In genomic region chr1:180332928-180333440, GRCm38 (mm10) we compare ENCODE assay signal across 9 mouse cellular contexts. TPM values are rescaled to one million over a fixed set of nuclear protein-coding genes. Genes with fewer than 3 reads are reported as not detected.
DNase-seq lines count a peak whose midpoint lies in the region; ATAC-seq and TF ChIP-seq lines count a peak whose summit lies in the region.
"Had no signal": no experiment of that assay in that cellular context is flagged by ENCODE, and none has a peak within 500 bp of the region (broad histone marks: within the 10 kb centered on the region; RNA-seq: fewer than 3 reads in every experiment).

No protein-coding gene starts in this region.

- TF ChIP-seq CTCF in heart, postnatal 0 days (IDR thresholded peaks at IDR 0.05; ENCODE audit: low read depth) = no peak

- TF ChIP-seq EP300 in heart, postnatal 0 days (IDR thresholded peaks at IDR 0.05; ENCODE audit: low read depth) = no peak

- H3K27me3 ChIP-seq in heart, embryonic 15.5 days = peaks cover 15% of the 10 kb centered on the region
- H3K27me3 ChIP-seq in heart, postnatal 0 days (ENCODE audit: control insufficient read depth, insufficient read depth, low read length) = 0 out of 2 replicates have a peak, but pooled peaks cover 10% of the 10 kb centered on the region
- peaks cover 42% of the 10 kb centered on the region for H3K27me3 ChIP-seq in liver, embryonic 16.5 days (ENCODE audit: control insufficient read depth, insufficient read depth, low read depth, low read length)

- H3K9me3 ChIP-seq in heart, embryonic 15.5 days (replicated peaks) = no peaks in the 10 kb centered on the region
- no peaks in the 10 kb centered on the region for H3K9me3 ChIP-seq in heart, postnatal 0 days (replicated peaks; ENCODE audit: control insufficient read depth, low read length)
- no peaks in the 10 kb centered on the region for H3K9me3 ChIP-seq in liver, embryonic 16.5 days (replicated peaks; ENCODE audit: control insufficient read depth, low read length)

- H3K4me3 ChIP-seq in heart, embryonic 15.5 days = peak overlapping the region; percentile 80
- peak overlapping the region; percentile 100 for H3K4me3 ChIP-seq in brown adipose tissue, adult 24 weeks (ENCODE audit: insufficient read depth, low read depth, low read length)
- H3K4me3 ChIP-seq in heart, postnatal 0 days (ENCODE audit: low read depth, low read length) = peak overlapping the region; percentile 74
- H3K4me3 ChIP-seq in liver, embryonic 16.5 days (ENCODE audit: low read depth, low read length) = no peak overlapping the region

- H3K4me2 ChIP-seq in heart, embryonic 15.5 days = peak overlapping the region; percentile 89
- peak overlapping the region; percentile 89 for H3K4me2 ChIP-seq in heart, postnatal 0 days (ENCODE audit: low read depth, low read length)
- H3K4me2 ChIP-seq in liver, embryonic 16.5 days (ENCODE audit: low read depth, low read length) = peak overlapping the region; percentile 78

- 43% methylated on average over 14 of the region's 14 CpGs for WGBS in heart, embryonic 15.5 days
- 52% methylated on average over 14 of the region's 14 CpGs for WGBS in heart, postnatal 0 days
- WGBS in liver, embryonic 16.5 days (ENCODE audit: insufficient replicate concordance) = 62% methylated on average over 14 of the region's 14 CpGs

- H3K4me1 ChIP-seq in heart, embryonic 15.5 days (replicated peaks) = peaks cover 56% of the 10 kb centered on the region
- peaks cover 2% of the 10 kb centered on the region; the same call in 1 of the 2 replicates for H3K4me1 ChIP-seq in brown adipose tissue, adult 24 weeks (ENCODE audit: control insufficient read depth, insufficient read depth, insufficient read length, low read length)
- H3K4me1 ChIP-seq in heart, postnatal 0 days (ENCODE audit: control insufficient read depth, insufficient read depth) = peaks cover 35% of the 10 kb centered on the region
- H3K4me1 ChIP-seq in liver, embryonic 16.5 days (ENCODE audit: control insufficient read depth, low read depth, low read length) = peaks cover 29% of the 10 kb centered on the region

- no peak for ATAC-seq in heart, embryonic 15.5 days (replicated peaks; ENCODE audit: insufficient number of reproducible peaks, insufficient read depth, low FRiP score, low read depth)
- ATAC-seq in heart, postnatal 0 days (ENCODE audit: insufficient read depth, low read depth) = no peak
- ATAC-seq in liver, embryonic 16.5 days (ENCODE audit: low read depth) = no peak

- DNase-seq in heart, adult 9 months (ENCODE audit: low spot score in 2 of 2) = no peak
- no peak for DNase-seq in heart, postnatal 0 days (ENCODE audit: low spot score)
- no peak for DNase-seq in adrenal gland, adult 18-20 months (ENCODE audit: low spot score in 2 of 2)
- DNase-seq in left cerebral cortex, postnatal 10 days (ENCODE audit: extremely low spot score in 1 of 2, low spot score in 2 of 2) = no peak
- DNase-seq in ovary, postnatal 36 days (ENCODE audit: low spot score) = no peak

- no peak overlapping the region for H3K27ac ChIP-seq in heart, embryonic 15.5 days
- peak overlapping the region; percentile 100 for H3K27ac ChIP-seq in brown adipose tissue, adult 24 weeks (replicated peaks; ENCODE audit: low read depth, low read length)
- H3K27ac ChIP-seq in heart, postnatal 0 days (ENCODE audit: low read depth) = no peak overlapping the region
- H3K27ac ChIP-seq in liver, embryonic 16.5 days (ENCODE audit: low read length) = no peak overlapping the region
- H3K27ac ChIP-seq: macrophage had no signal

- 0 out of 2 replicates have a peak, but pooled peaks cover 7% of the 10 kb centered on the region for H3K36me3 ChIP-seq in heart, embryonic 15.5 days
- peaks cover 31% of the 10 kb centered on the region for H3K36me3 ChIP-seq in heart, postnatal 0 days (replicated peaks; ENCODE audit: control insufficient read depth, insufficient read depth, low read length)
- H3K36me3 ChIP-seq in liver, embryonic 16.5 days (ENCODE audit: control insufficient read depth, insufficient read depth) = no peaks in the 10 kb centered on the region

- H3K9ac ChIP-seq in heart, embryonic 15.5 days = peak overlapping the region; percentile 85
- peak overlapping the region; percentile 86; the same call in 1 of the 2 replicates for H3K9ac ChIP-seq in heart, postnatal 0 days (replicated peaks; ENCODE audit: low read depth, low read length)
- no peak overlapping the region for H3K9ac ChIP-seq in liver, embryonic 16.5 days (ENCODE audit: low read depth, low read length)

- intact Hi-C loops in left cerebral cortex, postnatal 10 days (cut with DNase I) = loop anchor here (5.0 kb wide), 1 partner anchor 54 kb away; no protein-coding TSS in a partner anchor

RNA-seq across cellular contexts. Expression of gene Itpkb, which starts 2.7 kb away (rescaled TPM):
- polyA plus RNA-seq in heart, embryonic 15.5 days (2015; fragmentation: Nextera tagmentation; extraction: Ambion mirVana) = 6.1 and 7.5 TPM in 2 replicates
- 15.8 and 21.6 TPM in 2 replicates for polyA plus RNA-seq in brown adipose tissue, adult 24 weeks (2012; ENCODE audit: insufficient read depth, insufficient read length, missing spikeins)
- 21.7 and 24.9 TPM in 2 replicates for total RNA-seq in heart, postnatal 0 days (2014; rRNA removed; ENCODE audit: low replicate concordance)
- polyA plus RNA-seq in heart, postnatal 0 days (2015; fragmentation: Nextera tagmentation; extraction: Ambion mirVana) = 5.1 and 5.4 TPM in 2 replicates
- polyA plus RNA-seq in liver, embryonic 16.5 days (2015; fragmentation: Nextera tagmentation; extraction: Ambion mirVana) = 1.2 and 1.4 TPM in 2 replicates
- 10 to 100 TPM; 49.3 to 58.6 TPM for total RNA-seq in adrenal gland, adult 18-20 months (2021)
- 10 to 100 TPM; 11.6 to 12.9 TPM for total RNA-seq in left cerebral cortex, postnatal 10 days (2021)
